Mouse (Mus musculus) intestine, embryonic 16.5 days (tissue): ENCODE data around the gene Herc1. TPM values are rescaled to one million over a fixed set of nuclear protein-coding genes. Genes with fewer than 3 reads are reported as not detected.

ENCODE experiments used
- ATAC-seq: fragments of 200-750 bp; cut with Nextera tagmentation; 2 replicates; pipeline ENCODE4 v1.8.0; 2017; ENCODE audit warnings: moderate TSS enrichment, moderate library complexity
- H3K27ac ChIP-seq: fragments of 300-500 bp; sonication (generic); 2 replicates; pipeline ENCODE4 v1.5.1; 2014; ENCODE audit warnings: mild to moderate bottlenecking, low read length
- H3K27me3 ChIP-seq: fragments of 300-500 bp; sonication (generic); replicated peaks from 2 replicates; pipeline ENCODE4 v1.6.1; 2014; ENCODE audit warnings: low read length, control low read depth, mixed read lengths; ENCODE audit not compliant: control insufficient read depth, insufficient read depth
- H3K36me3 ChIP-seq: fragments of 300-500 bp; sonication (generic); 2 replicates; pipeline ENCODE4 v1.6.1; 2014; ENCODE audit warnings: low read length, control low read depth; ENCODE audit not compliant: control insufficient read depth, insufficient read depth
- H3K4me1 ChIP-seq: fragments of 300-500 bp; sonication (generic); 2 replicates; pipeline ENCODE4 v1.6.1; 2014; ENCODE audit warnings: low read length, control low read depth, mixed read lengths; ENCODE audit not compliant: control insufficient read depth, insufficient read depth
- H3K4me2 ChIP-seq: fragments of 300-500 bp; sonication (generic); 2 replicates; pipeline ENCODE4 v1.6.1; 2014; ENCODE audit warnings: low read depth, low read length, control low read depth
- H3K4me3 ChIP-seq: fragments of 300-500 bp; sonication (generic); 2 replicates; pipeline ENCODE4 v1.5.1; 2014; ENCODE audit warnings: mild to moderate bottlenecking, low read length
- H3K9ac ChIP-seq: fragments of 300-500 bp; sonication (generic); 2 replicates; pipeline ENCODE4 v1.6.1; 2014; ENCODE audit warnings: low read depth, low read length
- H3K9me3 ChIP-seq: fragments of 300-500 bp; sonication (generic); 2 replicates; pipeline ENCODE4 v1.6.1; 2016; ENCODE audit warnings: low read length, control low read depth; ENCODE audit not compliant: control insufficient read depth
- whole genome bisulfite sequencing: fragments of 180-500 bp; shearing (Covaris S2); extraction: QIAGEN DNeasy Blood & Tissue Kit; methylation state at CpG from one replicate; pipeline ENCODE4 v1.1.7; 2014; 5-methylcytosine and 5-hydroxymethylcytosine counted together
- polyA plus RNA-seq: library from polyadenylated mRNA; unstranded; fragments of >200 nt; fragmentation: Nextera tagmentation; extraction: Ambion mirVana; gene quantifications from 2 replicates; pipeline ENCODE4 v1.2.1, GENCODE M21; 2015

Gene Herc1
- polyA plus RNA-seq, 1 experiment from 2014 or later, result 13.8 TPM

DNA sequence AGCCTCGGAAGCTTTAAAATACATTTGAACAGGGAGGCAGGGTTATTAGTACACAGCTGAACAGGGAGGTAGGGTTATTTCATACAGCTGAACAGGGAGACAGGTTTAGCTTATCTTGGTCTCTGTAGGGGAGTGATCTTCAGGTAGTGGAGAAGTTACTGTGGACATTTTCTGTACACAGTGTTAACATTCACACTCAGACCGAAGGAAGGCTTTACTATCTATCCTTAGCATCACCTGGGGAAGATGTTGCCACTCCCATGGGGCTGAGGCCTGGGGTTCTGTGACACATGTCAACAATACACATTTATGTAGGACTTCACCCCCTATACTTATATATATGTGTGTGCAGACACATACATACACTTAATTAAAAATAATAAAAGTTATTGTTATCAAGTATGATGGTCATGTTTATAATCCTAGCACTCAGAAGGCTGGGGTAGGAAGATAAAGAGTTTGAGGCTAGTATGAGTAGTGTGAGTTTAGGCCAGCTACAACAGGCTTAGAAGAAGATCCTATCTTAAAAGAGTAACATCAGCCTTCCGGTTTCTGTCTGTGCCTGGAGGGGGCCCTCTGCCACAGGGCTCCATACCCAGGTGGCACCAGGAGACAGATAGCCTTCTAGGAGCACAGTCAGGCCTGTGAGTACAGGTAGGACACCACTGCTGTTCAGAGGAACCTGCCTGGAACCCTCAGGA, 9.7 kb upstream of the Herc1 start:
- H3K4me1 ChIP-seq, result no peaks in the 10 kb centered on the region; the same call in 1 of the 2 replicates
- no peak for ATAC-seq
- no peaks in the 10 kb centered on the region for H3K9me3 ChIP-seq
- H3K4me3 ChIP-seq, result no peak overlapping the region
- WGBS, result 78% methylated on average over 3 of the region's 3 CpGs
- no peaks in the 10 kb centered on the region for H3K27me3 ChIP-seq
- H3K27ac ChIP-seq, result no peak overlapping the region
- no peaks in the 10 kb centered on the region for H3K36me3 ChIP-seq
- no peak overlapping the region for H3K4me2 ChIP-seq
- H3K9ac ChIP-seq, result no peak overlapping the region

- Histone ChIP-seq H3K9ac (no peak overlapping the region), H3K4me3 (no peak overlapping the region), H3K4me1 (peaks cover 14% of the 10 kb centered on the region), H3K36me3 (no peaks in the 10 kb centered on the region), H3K27me3 (0 out of 2 replicates have a peak, but pooled peaks cover 2% of the 10 kb centered on the region), H3K9me3 (no peaks in the 10 kb centered on the region), H3K4me2 (no peak overlapping the region), H3K27ac (no peak overlapping the region)
- WGBS, result 81% methylated on average over 7 of the region's 7 CpGs
- no peak for ATAC-seq
These were observed 2.7 kb upstream of the Herc1 start for GRCm38 (mm10) chr9:66347405-66348035.

DNA sequence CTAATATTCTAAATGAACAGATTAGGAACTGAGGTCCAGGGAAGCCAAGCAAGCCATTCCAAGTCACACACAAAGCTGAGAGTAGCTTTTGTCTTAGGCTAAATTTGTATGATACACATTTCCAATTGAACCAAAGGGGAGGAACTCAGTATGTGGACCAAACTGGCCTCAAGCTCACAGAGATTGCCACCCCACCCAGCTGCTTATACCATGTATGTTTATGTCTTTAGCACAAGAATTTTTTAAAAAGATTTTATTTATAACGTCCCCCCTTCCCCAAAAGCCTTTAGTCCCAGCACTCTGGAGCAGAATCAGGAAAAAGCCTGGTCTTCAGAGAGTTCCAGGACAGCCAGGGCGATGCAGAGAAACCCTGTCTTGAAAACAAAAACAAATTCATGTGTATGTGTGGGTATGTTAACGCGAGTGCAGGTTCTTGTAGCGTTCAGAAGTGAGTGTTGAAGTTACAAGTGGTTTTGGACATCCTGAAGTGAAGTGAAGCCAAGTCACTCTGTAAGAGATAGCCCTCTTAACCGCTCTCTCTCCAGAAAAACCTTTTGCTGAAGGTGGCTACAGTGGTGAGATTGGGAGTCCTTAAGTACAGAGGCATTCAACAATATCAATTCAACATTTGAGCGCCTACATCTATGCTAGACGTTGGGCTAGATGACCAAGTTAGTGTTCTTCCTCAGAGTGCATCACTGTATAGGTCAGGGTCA, 948 bp upstream of the Herc1 start:
- Histone ChIP-seq H3K4me3 (peak overlapping the region; percentile 93), H3K27ac (no peak overlapping the region), H3K4me2 (peak overlapping the region; percentile 66), H3K9ac (peak overlapping the region; percentile 99), H3K27me3 (0 out of 2 replicates have a peak, but pooled peaks cover 2% of the 10 kb centered on the region), H3K4me1 (peaks cover 14% of the 10 kb centered on the region), H3K9me3 (no peaks in the 10 kb centered on the region), H3K36me3 (no peaks in the 10 kb centered on the region)
- ATAC-seq, result no peak; the same call in 1 of the 2 replicates
- WGBS, result 43% methylated on average over 8 of the region's 8 CpGs

DNA sequence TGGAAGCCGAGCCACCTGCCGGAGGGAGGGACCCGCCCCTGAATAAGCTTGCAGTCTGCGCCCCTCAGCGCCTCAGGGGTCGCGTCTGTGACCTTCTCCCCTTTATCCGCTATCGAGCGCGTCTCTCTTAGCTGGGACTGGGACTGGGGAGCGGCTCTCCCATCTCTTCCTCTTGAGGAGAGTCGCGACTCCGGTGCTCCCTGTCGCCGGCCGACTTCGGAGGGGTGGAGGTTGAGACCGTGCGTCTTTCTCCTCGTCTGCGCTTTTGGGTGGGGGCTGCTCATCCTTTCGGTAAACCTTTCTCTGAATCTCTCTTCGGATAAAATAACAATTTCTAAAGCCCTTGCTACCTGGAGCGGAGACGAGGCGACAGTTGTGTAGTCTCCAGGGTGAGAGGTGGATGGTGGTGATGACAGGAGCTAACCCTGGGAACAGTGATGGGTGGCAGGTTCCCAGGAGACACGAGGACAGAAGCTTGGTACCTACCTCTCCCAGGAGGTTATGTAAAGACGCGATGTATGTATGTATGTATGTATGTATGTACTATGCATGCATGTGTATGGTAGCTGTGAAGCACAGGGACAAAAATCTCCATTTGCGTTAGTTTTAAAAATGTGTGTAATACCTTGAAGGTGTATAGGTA, 659 bp downstream of the Herc1 start:
- H3K4me3 ChIP-seq, result peak overlapping the region; percentile 93
- no peaks in the 10 kb centered on the region for H3K36me3 ChIP-seq
- peak overlapping the region; percentile 99 for H3K9ac ChIP-seq
- ATAC-seq, result peak; percentile 71
- H3K27ac ChIP-seq, result peak overlapping the region; percentile 97
- H3K4me1 ChIP-seq, result peaks cover 14% of the 10 kb centered on the region
- no peaks in the 10 kb centered on the region for H3K9me3 ChIP-seq
- peak overlapping the region; percentile 78 for H3K4me2 ChIP-seq
- H3K27me3 ChIP-seq, result 0 out of 2 replicates have a peak, but pooled peaks cover 2% of the 10 kb centered on the region
- 2% methylated on average over 32 of the region's 32 CpGs for WGBS

- Histone ChIP-seq H3K4me2 (no peak overlapping the region), H3K27ac (no peak overlapping the region), H3K4me3 (no peak overlapping the region), H3K9me3 (no peaks in the 10 kb centered on the region), H3K4me1 (peaks cover 14% of the 10 kb centered on the region), H3K9ac (no peak overlapping the region), H3K36me3 (no peaks in the 10 kb centered on the region), H3K27me3 (no peaks in the 10 kb centered on the region)
- WGBS, result 91% methylated on average over 2 of the region's 2 CpGs
- no peak for ATAC-seq
These were observed 2.5 kb downstream of the Herc1 start for GRCm38 (mm10) chr9:66352704-66353103.

GRCm38 (mm10) chr9:66359135-66359534, 8.9 kb downstream of the Herc1 start:
- no peaks in the 10 kb centered on the region for H3K9me3 ChIP-seq
- H3K4me1 ChIP-seq, result no peaks in the 10 kb centered on the region
- WGBS, result 89% methylated on average over 4 of the region's 4 CpGs
- H3K4me3 ChIP-seq, result no peak overlapping the region
- H3K4me2 ChIP-seq, result no peak overlapping the region
- H3K9ac ChIP-seq, result no peak overlapping the region
- no peak overlapping the region for H3K27ac ChIP-seq
- H3K36me3 ChIP-seq, result no peaks in the 10 kb centered on the region
- no peaks in the 10 kb centered on the region for H3K27me3 ChIP-seq
- ATAC-seq, result no peak

GRCm38 (mm10) chr9:66360143-66360690, 10.0 kb downstream of the Herc1 start:
- Histone ChIP-seq H3K27me3 (no peaks in the 10 kb centered on the region), H3K4me1 (no peaks in the 10 kb centered on the region), H3K9ac (no peak overlapping the region), H3K9me3 (no peaks in the 10 kb centered on the region), H3K4me3 (no peak overlapping the region), H3K27ac (no peak overlapping the region), H3K36me3 (no peaks in the 10 kb centered on the region), H3K4me2 (no peak overlapping the region)
- ATAC-seq, result no peak
- WGBS, result 84% methylated on average over 14 of the region's 14 CpGs

DNA sequence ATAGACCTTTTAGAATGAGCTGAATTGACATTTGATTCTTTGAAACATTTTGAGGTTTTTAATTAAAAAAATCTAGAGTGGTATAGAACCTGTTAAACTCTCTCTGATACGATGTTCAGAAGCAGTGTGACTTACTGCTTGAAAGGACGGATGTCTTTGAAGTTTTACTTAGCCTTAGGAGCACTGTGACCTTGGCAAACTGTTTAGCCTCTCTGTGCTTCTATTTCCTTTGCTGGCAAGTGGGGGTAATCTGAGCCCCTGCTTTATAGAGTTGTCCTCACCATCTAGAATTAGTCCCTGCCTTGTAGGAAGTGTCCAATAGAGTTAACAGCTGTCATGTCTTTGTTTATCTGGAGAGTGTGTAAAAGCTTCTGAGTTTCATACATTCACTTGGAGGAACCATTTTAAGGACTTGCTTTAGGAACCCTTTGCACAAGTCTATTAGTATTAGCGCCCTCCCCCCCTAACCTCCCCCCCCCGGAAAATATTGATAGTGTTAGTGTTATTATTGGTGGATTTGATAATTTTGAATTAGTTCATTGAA, 18.7 kb downstream of the Herc1 start:
- no peak overlapping the region for H3K9ac ChIP-seq
- no peaks in the 10 kb centered on the region for H3K9me3 ChIP-seq
- 76% methylated on average over 4 of the region's 4 CpGs for WGBS
- no peaks in the 10 kb centered on the region for H3K4me1 ChIP-seq
- H3K4me2 ChIP-seq, result no peak overlapping the region
- H3K27me3 ChIP-seq, result no peaks in the 10 kb centered on the region
- H3K4me3 ChIP-seq, result no peak overlapping the region
- no peak overlapping the region for H3K27ac ChIP-seq
- no peaks in the 10 kb centered on the region for H3K36me3 ChIP-seq
- ATAC-seq, result no peak

DNA sequence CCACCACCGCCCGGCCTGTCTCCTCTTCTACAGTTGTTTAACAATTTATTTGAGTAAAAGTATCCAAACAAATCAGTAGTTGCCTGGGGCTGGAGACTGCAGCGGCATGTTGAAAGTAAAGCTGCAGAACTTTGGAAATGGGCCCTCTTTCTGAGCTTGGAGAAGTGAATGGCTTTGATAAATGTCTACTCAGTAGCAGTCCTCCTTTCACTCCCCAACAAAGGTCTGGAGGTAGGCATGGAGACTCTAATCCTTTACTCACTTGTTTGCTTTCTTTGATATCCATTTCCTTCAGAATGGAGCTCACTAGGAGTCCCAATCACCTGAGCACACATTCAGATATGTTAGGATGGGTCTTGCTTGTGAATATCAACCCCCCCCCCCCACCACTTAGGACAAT, 20.1 kb downstream of the Herc1 start:
- Histone ChIP-seq H3K27me3 (no peaks in the 10 kb centered on the region), H3K4me1 (no peaks in the 10 kb centered on the region), H3K27ac (no peak overlapping the region), H3K4me3 (no peak overlapping the region), H3K9ac (no peak overlapping the region), H3K36me3 (no peaks in the 10 kb centered on the region), H3K9me3 (no peaks in the 10 kb centered on the region), H3K4me2 (no peak overlapping the region)
- 70% methylated on average over 3 of the region's 3 CpGs for WGBS
- ATAC-seq, result no peak
